Mouse (Mus musculus): ENCODE measurements around the gene Tgif2lx1.
"Not testable (repeated sequence)": the region's sequence is repeated elsewhere in the genome, so short reads cannot be mapped to it uniquely, and the experiment has no call there.

The Tgif2lx1 gene

DNA sequence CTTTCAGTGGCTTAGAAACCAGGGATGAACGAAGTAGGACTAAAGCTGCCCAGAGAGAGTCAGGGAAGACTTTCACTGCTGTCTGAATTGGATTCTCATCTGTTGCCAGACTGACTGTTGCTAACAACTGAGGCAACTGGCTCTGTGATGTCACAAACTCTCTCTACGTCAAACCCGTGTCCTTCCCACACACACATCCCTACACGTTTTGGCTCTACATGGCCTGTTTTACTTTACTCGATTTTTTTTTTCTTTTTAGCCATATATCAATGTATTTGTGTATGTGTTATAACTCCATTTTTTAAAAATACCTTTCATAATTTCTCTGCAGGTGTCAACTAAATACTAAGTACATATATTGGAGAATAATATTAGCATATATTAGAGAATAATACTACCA, at the start of gene Tgif2lx1:
Gene Tgif2lx1 (minus strand): TSS at position 101 of the 400 bp plus-strand sequence.
- not testable (repeated sequence) for DNase-seq
